In the genomic region with DNA sequence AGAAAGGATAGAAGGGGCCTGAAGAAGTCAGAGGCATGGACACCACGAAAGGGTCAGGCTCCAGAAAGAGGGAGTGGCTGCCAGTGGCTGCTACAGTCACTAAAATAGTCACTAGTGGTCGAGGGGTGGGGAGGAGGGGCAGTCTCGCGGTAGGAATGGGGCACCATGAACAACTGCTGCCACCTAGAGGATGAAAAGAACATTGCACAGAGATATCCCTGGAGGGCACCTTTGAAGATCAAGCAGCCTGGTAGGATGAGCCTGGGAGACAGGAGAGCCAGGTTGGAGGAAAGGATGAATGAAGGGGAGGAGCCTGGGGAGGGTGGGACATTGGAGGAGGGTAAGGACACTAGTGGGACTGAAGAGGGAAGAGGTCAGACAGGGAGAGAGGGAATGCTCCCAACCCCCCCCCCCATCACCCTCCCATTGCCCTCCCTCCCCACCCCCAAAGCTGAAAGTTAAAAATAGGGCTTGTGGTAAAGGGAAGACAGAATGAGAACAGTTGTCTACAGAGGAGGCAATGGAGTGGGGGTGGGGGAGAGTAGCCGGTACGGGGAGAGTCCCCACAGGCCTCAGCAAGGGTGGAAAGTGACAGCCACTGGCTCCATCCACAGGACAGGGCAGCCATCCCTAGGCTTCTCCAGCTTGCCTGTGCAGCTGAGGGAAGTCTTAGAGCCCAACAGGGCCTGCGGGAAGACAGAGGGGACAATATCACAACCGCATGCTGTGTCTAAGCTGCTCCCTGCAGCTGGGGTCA, we compare ENCODE assay signal across 9 mouse cellular contexts. TPM values are rescaled to one million over a fixed set of nuclear protein-coding genes. Genes with fewer than 3 reads are reported as not detected.
A peak's percentile ranks its signal among the peaks of the same experiment; 100 is the strongest.
DNase-seq lines count a peak whose midpoint lies in the region; ATAC-seq and TF ChIP-seq lines count a peak whose summit lies in the region.
"Had no signal": no experiment of that assay in that cellular context is flagged by ENCODE, and none has a peak within 500 bp of the region (broad histone marks: within the 10 kb centered on the region; RNA-seq: fewer than 3 reads in every experiment).

No protein-coding gene starts in this region.

- DNase-seq in kidney, postnatal 4 days: peak; percentile 58 to 70
- peak; percentile 62 for DNase-seq in liver, postnatal 0 days
- DNase-seq in thymus, postnatal 36 days: peak; percentile 11 to 22

- no peaks in the 10 kb centered on the region for H3K27me3 ChIP-seq in ES-Bruce4 (ENCODE audit: control insufficient read depth, insufficient read depth, low read length, poor library complexity, severe bottlenecking)
- H3K27me3 ChIP-seq in embryonic facial prominence, embryonic 15.5 days: no peaks in the 10 kb centered on the region
- H3K27me3 ChIP-seq in heart, embryonic 16.5 days (ENCODE audit: control insufficient read depth, insufficient read depth, low read length): no peaks in the 10 kb centered on the region
- no peaks in the 10 kb centered on the region for H3K27me3 ChIP-seq in liver, postnatal 0 days (ENCODE audit: insufficient read depth, low read length)
- no peaks in the 10 kb centered on the region for H3K27me3 ChIP-seq in neural tube, embryonic 12.5 days (replicated peaks)

- H3K4me3 ChIP-seq in ES-Bruce4 (ENCODE audit: low read depth, low read length): no peak overlapping the region
- no peak overlapping the region for H3K4me3 ChIP-seq in bone marrow macrophage, adult 2 months (ENCODE audit: insufficient read depth, low read length)
- H3K4me3 ChIP-seq in embryonic facial prominence, embryonic 15.5 days (replicated peaks): no peak overlapping the region
- no peak overlapping the region for H3K4me3 ChIP-seq in heart, embryonic 16.5 days (ENCODE audit: low read length)
- H3K4me3 ChIP-seq in liver, postnatal 0 days (ENCODE audit: low read depth, low read length): no peak overlapping the region
- H3K4me3 ChIP-seq in neural tube, embryonic 12.5 days: no peak overlapping the region

- H3K9ac ChIP-seq in ES-Bruce4 (ENCODE audit: low read depth, poor library complexity, severe bottlenecking): no peak overlapping the region
- H3K9ac ChIP-seq in embryonic facial prominence, embryonic 15.5 days: no peak overlapping the region
- no peak overlapping the region for H3K9ac ChIP-seq in heart, embryonic 16.5 days (ENCODE audit: low read length)
- H3K9ac ChIP-seq in liver, postnatal 0 days (replicated peaks): no peak overlapping the region
- no peak overlapping the region for H3K9ac ChIP-seq in neural tube, embryonic 12.5 days

- H3K9me3 ChIP-seq in ES-Bruce4 (replicated peaks; ENCODE audit: control insufficient read depth, insufficient read depth, low read length, poor library complexity, severe bottlenecking): no peaks in the 10 kb centered on the region
- H3K9me3 ChIP-seq in embryonic facial prominence, embryonic 15.5 days (replicated peaks): no peaks in the 10 kb centered on the region
- no peaks in the 10 kb centered on the region for H3K9me3 ChIP-seq in heart, embryonic 16.5 days (replicated peaks; ENCODE audit: control insufficient read depth, low read length)
- H3K9me3 ChIP-seq in liver, postnatal 0 days (ENCODE audit: low read length): no peaks in the 10 kb centered on the region
- no peaks in the 10 kb centered on the region for H3K9me3 ChIP-seq in neural tube, embryonic 12.5 days

- TF ChIP-seq POLR2A in ES-Bruce4 (IDR thresholded peaks at IDR 0.05; ENCODE audit: insufficient read depth, low read length): no peak
- TF ChIP-seq POLR2A in bone marrow macrophage, adult 2 months (IDR thresholded peaks at IDR 0.05; ENCODE audit: borderline replicate concordance, low read depth, low read length): no peak

- TF ChIP-seq EP300 in ES-Bruce4 (IDR thresholded peaks at IDR 0.05; ENCODE audit: insufficient read depth, low read depth, low read length): 0 out of 2 replicates have a peak, but pooled peaks have one; percentile 15
- TF ChIP-seq EP300 in liver, postnatal 0 days (IDR thresholded peaks at IDR 0.05; ENCODE audit: low read depth): no peak

- H3K36me3 ChIP-seq in ES-Bruce4 (ENCODE audit: control insufficient read depth, insufficient read depth, low read length, poor library complexity, severe bottlenecking): no peaks in the 10 kb centered on the region
- H3K36me3 ChIP-seq in embryonic facial prominence, embryonic 15.5 days: no peaks in the 10 kb centered on the region
- no peaks in the 10 kb centered on the region for H3K36me3 ChIP-seq in heart, embryonic 16.5 days (ENCODE audit: control insufficient read depth, insufficient read depth)
- no peaks in the 10 kb centered on the region for H3K36me3 ChIP-seq in liver, postnatal 0 days (replicated peaks; ENCODE audit: insufficient read depth, low read length)
- H3K36me3 ChIP-seq in neural tube, embryonic 12.5 days: no peaks in the 10 kb centered on the region

- H3K4me1 ChIP-seq in ES-Bruce4 (ENCODE audit: control insufficient read depth, insufficient read depth, low read length): peaks cover 4% of the 10 kb centered on the region
- peaks cover 6% of the 10 kb centered on the region; the same call in 1 of the 2 replicates for H3K4me1 ChIP-seq in bone marrow macrophage, adult 2 months (ENCODE audit: control insufficient read depth, insufficient read depth, low read length)
- peaks cover 23% of the 10 kb centered on the region for H3K4me1 ChIP-seq in embryonic facial prominence, embryonic 15.5 days
- peaks cover 17% of the 10 kb centered on the region for H3K4me1 ChIP-seq in heart, embryonic 16.5 days (ENCODE audit: control insufficient read depth, insufficient read depth, low read length)
- no peaks in the 10 kb centered on the region; the same call in 1 of the 2 replicates for H3K4me1 ChIP-seq in liver, postnatal 0 days (ENCODE audit: insufficient read depth)
- H3K4me1 ChIP-seq in neural tube, embryonic 12.5 days: peaks cover 27% of the 10 kb centered on the region

- ATAC-seq in embryonic facial prominence, embryonic 15.5 days (ENCODE audit: insufficient number of reproducible peaks, low FRiP score, low TSS enrichment, low read depth): peak; percentile 68
- ATAC-seq in heart, embryonic 16.5 days (replicated peaks; ENCODE audit: extremely low read depth, insufficient read depth, low FRiP score): peak; percentile 69
- peak; percentile 57 for ATAC-seq in liver, postnatal 0 days
- ATAC-seq in neural tube, embryonic 12.5 days (ENCODE audit: low FRiP score, low read depth): peak; percentile 34

- peak overlapping the region; percentile 29 for H3K4me2 ChIP-seq in embryonic facial prominence, embryonic 15.5 days (replicated peaks)
- peak overlapping the region; percentile 32 for H3K4me2 ChIP-seq in heart, embryonic 16.5 days (ENCODE audit: low read depth, low read length)
- H3K4me2 ChIP-seq in liver, postnatal 0 days (ENCODE audit: low read depth, low read length): no peak overlapping the region
- peak overlapping the region; percentile 35 for H3K4me2 ChIP-seq in neural tube, embryonic 12.5 days (replicated peaks)

- 7% methylated on average over 8 of the region's 8 CpGs for WGBS in embryonic facial prominence, embryonic 15.5 days
- WGBS in heart, embryonic 16.5 days: 9% methylated on average over 8 of the region's 8 CpGs
- 11% methylated on average over 8 of the region's 8 CpGs for WGBS in liver, postnatal 0 days (ENCODE audit: insufficient replicate concordance)
- WGBS in neural tube, embryonic 12.5 days: 2% methylated on average over 8 of the region's 8 CpGs

- peak; percentile 85 for TF ChIP-seq CTCF in ES-Bruce4 (IDR thresholded peaks at IDR 0.05; ENCODE audit: low read depth, low read length)
- peak; percentile 80; the same call in 1 of the 2 replicates for TF ChIP-seq CTCF in bone marrow macrophage, adult 2 months (IDR thresholded peaks at IDR 0.05; ENCODE audit: low read depth, low read length)
- TF ChIP-seq CTCF in liver, postnatal 0 days (IDR thresholded peaks at IDR 0.05; ENCODE audit: low read depth): peak; percentile 86

- no peak overlapping the region for H3K27ac ChIP-seq in ES-Bruce4 (ENCODE audit: insufficient read depth, low read length)
- no peak overlapping the region for H3K27ac ChIP-seq in bone marrow macrophage, adult 2 months (ENCODE audit: insufficient read depth, low read depth, low read length)
- H3K27ac ChIP-seq in embryonic facial prominence, embryonic 15.5 days (replicated peaks): no peak overlapping the region
- H3K27ac ChIP-seq in heart, embryonic 16.5 days (ENCODE audit: low read length): peak overlapping the region; percentile 52
- no peak overlapping the region for H3K27ac ChIP-seq in liver, postnatal 0 days (ENCODE audit: low read depth)
- no peak overlapping the region for H3K27ac ChIP-seq in neural tube, embryonic 12.5 days
- H3K27ac ChIP-seq: macrophage had no signal

RNA-seq across cellular contexts. Expression of a gene that starts 20.5 kb away (rescaled TPM):
- polyA plus RNA-seq in ES-Bruce4 (2011; ENCODE audit: insufficient read depth, insufficient read length, low read depth, missing spikeins): 11.9 and 15.0 TPM in 2 replicates
- not detected in 2 replicates for polyA plus RNA-seq in bone marrow macrophage, adult 2 months (2012; ENCODE audit: insufficient read depth, insufficient read length, missing spikeins)
- 16.8 and 19.3 TPM in 2 replicates for polyA plus RNA-seq in embryonic facial prominence, embryonic 15.5 days (2015; fragmentation: Nextera tagmentation; extraction: Ambion mirVana)
- 53.5 and 60.1 TPM in 2 replicates for polyA plus RNA-seq in heart, embryonic 16.5 days (2015; fragmentation: Nextera tagmentation; extraction: Ambion mirVana)
- polyA plus RNA-seq in liver, postnatal 0 days (2015; fragmentation: Nextera tagmentation; extraction: Ambion mirVana): 333 and 355 TPM in 2 replicates
- polyA plus RNA-seq in neural tube, embryonic 12.5 days (2016; fragmentation: Nextera tagmentation; extraction: Ambion mirVana): 27.2 and 27.6 TPM in 2 replicates
- polyA plus RNA-seq: macrophage had no signal

Comparison
In these comparisons a context has a peak if more than half of its experiments do, and no peak if none do; other contexts are left out.
1. RNA of a gene that starts 20.5 kb away (polyA plus RNA-seq): 333 to 355 TPM in liver, postnatal 0 days, 53.5 to 60.1 TPM in heart, embryonic 16.5 days, 27.2 to 27.6 TPM in neural tube, embryonic 12.5 days, 16.8 to 19.3 TPM in embryonic facial prominence, embryonic 15.5 days and 11.9 to 15.0 TPM in ES-Bruce4; not detected in bone marrow macrophage, adult 2 months; every median in the first group is over 10 times any median in the second.
2. Peak in every context shown above with its lines, with median percentiles within 50 percentile points of each other: CTCF ChIP-seq, ATAC-seq and DNase-seq.